Mouse (Mus musculus) forebrain, embryonic 11.5 days (tissue): ENCODE measurements around the gene Fbxl16. TPM values are rescaled to one million over a fixed set of nuclear protein-coding genes. Genes with fewer than 3 reads are reported as not detected.

ENCODE experiments used
- ATAC-seq: fragments of 200-750 bp; cut with Nextera tagmentation; replicated peaks from 2 replicates; pipeline ENCODE4 v1.8.0; 2017; ENCODE audit warnings: moderate TSS enrichment; ENCODE audit not compliant: low FRiP score
- DNase-seq: peaks from one replicate; pipeline ENCODE4 v3.0.0-alpha.2; 2017; ENCODE audit warnings: low spot score
- H3K27ac ChIP-seq: fragments of 300-500 bp; sonication (generic); 2 replicates; pipeline ENCODE4 v1.5.1; 2014; ENCODE audit warnings: low read depth, low read length
- H3K27me3 ChIP-seq: fragments of 300-500 bp; sonication (generic); 2 replicates; pipeline ENCODE4 v1.6.1; 2014; ENCODE audit warnings: mild to moderate bottlenecking, low read length, mixed read lengths; ENCODE audit not compliant: control insufficient read depth, insufficient read depth
- H3K36me3 ChIP-seq: fragments of 300-500 bp; sonication (generic); 2 replicates; pipeline ENCODE4 v1.6.1; 2014; ENCODE audit warnings: mild to moderate bottlenecking, low read length, moderate library complexity, mixed read lengths; ENCODE audit not compliant: control insufficient read depth, insufficient read depth
- H3K4me1 ChIP-seq: fragments of 300-500 bp; sonication (generic); replicated peaks from 2 replicates; pipeline ENCODE4 v1.6.1; 2014; ENCODE audit warnings: low read length, mixed read lengths; ENCODE audit not compliant: control insufficient read depth, insufficient read depth
- H3K4me2 ChIP-seq: fragments of 300-500 bp; sonication (generic); 2 replicates; pipeline ENCODE4 v1.6.1; 2014; ENCODE audit warnings: low read depth, mild to moderate bottlenecking, low read length, moderate library complexity, mixed read lengths; ENCODE audit not compliant: severe bottlenecking
- H3K4me3 ChIP-seq: fragments of 300-500 bp; sonication (generic); 2 replicates; pipeline ENCODE4 v1.5.1; 2014; ENCODE audit warnings: low read depth, low read length
- H3K9ac ChIP-seq: fragments of 300-500 bp; sonication (generic); 2 replicates; pipeline ENCODE4 v1.6.1; 2014; ENCODE audit warnings: low read length
- H3K9me3 ChIP-seq: fragments of 300-500 bp; sonication (generic); 2 replicates; pipeline ENCODE4 v1.6.1; 2016; ENCODE audit warnings: low read length, mixed read lengths; ENCODE audit not compliant: control insufficient read depth
- WGBS: fragments of 180-500 bp; shearing (Covaris S2); extraction: QIAGEN DNeasy Blood & Tissue Kit; methylation state at CpG from one replicate; pipeline ENCODE4 v1.1.7; 2014; 5-methylcytosine and 5-hydroxymethylcytosine counted together
- polyA plus RNA-seq: library from polyadenylated mRNA; unstranded; fragments of >200 nt; fragmentation: Nextera tagmentation; extraction: Ambion mirVana; gene quantifications from 2 replicates; pipeline ENCODE4 v1.2.1, GENCODE M21; 2014

The Fbxl16 gene
- polyA plus RNA-seq, 1 experiment from 2014 or later = 13.6 TPM

DNA sequence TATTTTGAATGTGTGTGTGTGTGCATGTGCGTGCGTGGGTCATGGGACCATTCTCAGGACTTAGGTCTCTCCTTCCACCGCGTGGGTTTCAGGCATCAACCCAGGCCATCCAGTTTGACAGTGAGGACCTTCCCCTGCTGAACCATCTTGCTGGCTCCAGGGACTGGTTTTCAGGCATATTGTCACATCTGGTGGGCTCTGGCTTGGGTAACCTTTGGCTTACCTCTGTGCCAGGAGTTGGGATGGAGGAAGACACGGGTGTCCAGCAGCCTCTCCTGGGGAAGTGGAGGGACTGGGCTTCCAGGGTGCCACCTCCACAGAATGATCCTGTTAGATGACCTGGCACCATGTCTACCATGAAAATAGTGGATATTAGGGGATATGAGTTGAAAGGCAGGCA, 30.9 kb upstream of the Fbxl16 start:
- Histone ChIP-seq H3K9me3 (no peaks in the 10 kb centered on the region), H3K4me2 (no peak overlapping the region), H3K27ac (no peak overlapping the region), H3K4me3 (no peak overlapping the region), H3K4me1 (peaks cover 7% of the 10 kb centered on the region; the same call in 1 of the 2 replicates), H3K27me3 (no peaks in the 10 kb centered on the region), H3K9ac (no peak overlapping the region), H3K36me3 (no peaks in the 10 kb centered on the region)
- ATAC-seq (no peak), DNase-seq (no peak)
- 96% methylated on average over 5 of the region's 5 CpGs for WGBS

DNA sequence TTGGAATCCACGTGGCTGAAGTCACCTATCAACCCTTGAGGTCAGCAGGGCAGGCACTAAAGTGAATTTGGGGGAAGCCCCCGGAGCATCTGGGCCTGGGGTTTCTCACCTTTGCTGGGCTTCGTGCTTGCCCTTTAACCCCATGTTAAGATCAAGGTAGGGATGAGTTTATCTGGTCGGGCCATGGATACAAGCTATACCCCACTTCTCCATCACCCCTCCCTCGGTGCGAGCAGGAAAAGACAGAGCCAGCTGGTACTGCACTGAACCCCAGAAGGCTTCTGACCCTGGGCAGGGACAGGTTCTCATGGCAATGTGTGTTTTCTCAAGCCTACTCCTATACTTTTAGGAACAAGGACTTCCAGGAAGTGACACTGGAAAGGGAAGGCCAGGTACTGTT, 27.5 kb upstream of the Fbxl16 start:
- 80% methylated on average over 6 of the region's 6 CpGs for WGBS
- DNase-seq (no peak), ATAC-seq (no peak)
- no peak overlapping the region for H3K27ac ChIP-seq
- H3K27me3 ChIP-seq = no peaks in the 10 kb centered on the region
- H3K9ac ChIP-seq = no peak overlapping the region
- H3K36me3 ChIP-seq = no peaks in the 10 kb centered on the region
- H3K4me3 ChIP-seq = no peak overlapping the region
- H3K4me1 ChIP-seq = peaks cover 10% of the 10 kb centered on the region
- no peak overlapping the region for H3K4me2 ChIP-seq
- H3K9me3 ChIP-seq = no peaks in the 10 kb centered on the region

DNA sequence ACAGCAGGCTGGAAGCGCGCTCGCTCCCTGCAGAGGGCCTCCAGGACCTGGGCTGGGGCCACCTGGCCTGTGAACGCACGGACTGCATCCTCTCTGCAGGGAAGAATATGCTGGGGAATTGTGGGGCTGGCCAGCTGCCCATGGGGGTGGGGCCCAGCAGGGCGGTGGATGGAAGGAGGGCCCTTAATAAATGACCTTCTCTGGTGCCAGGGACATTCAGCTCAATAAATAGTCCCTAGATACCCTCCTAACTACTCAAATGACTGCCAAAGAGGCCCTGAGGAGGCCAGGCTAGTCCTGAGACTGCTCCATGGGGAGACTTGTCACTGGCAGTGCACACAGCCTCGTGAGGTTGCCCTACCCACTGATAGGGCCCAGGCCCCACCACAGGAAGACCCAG, 25.8 kb upstream of the Fbxl16 start:
- Histone ChIP-seq H3K9me3 (no peaks in the 10 kb centered on the region), H3K9ac (peak overlapping the region; percentile 23; the same call in 1 of the 2 replicates), H3K4me2 (no peak overlapping the region), H3K27ac (no peak overlapping the region), H3K36me3 (no peaks in the 10 kb centered on the region; the same call in none of the 2 replicates), H3K4me3 (no peak overlapping the region; the same call in 1 of the 2 replicates), H3K4me1 (peaks cover 10% of the 10 kb centered on the region), H3K27me3 (no peaks in the 10 kb centered on the region)
- 83% methylated on average over 7 of the region's 7 CpGs for WGBS
- no peak for ATAC-seq
- no peak for DNase-seq

DNA sequence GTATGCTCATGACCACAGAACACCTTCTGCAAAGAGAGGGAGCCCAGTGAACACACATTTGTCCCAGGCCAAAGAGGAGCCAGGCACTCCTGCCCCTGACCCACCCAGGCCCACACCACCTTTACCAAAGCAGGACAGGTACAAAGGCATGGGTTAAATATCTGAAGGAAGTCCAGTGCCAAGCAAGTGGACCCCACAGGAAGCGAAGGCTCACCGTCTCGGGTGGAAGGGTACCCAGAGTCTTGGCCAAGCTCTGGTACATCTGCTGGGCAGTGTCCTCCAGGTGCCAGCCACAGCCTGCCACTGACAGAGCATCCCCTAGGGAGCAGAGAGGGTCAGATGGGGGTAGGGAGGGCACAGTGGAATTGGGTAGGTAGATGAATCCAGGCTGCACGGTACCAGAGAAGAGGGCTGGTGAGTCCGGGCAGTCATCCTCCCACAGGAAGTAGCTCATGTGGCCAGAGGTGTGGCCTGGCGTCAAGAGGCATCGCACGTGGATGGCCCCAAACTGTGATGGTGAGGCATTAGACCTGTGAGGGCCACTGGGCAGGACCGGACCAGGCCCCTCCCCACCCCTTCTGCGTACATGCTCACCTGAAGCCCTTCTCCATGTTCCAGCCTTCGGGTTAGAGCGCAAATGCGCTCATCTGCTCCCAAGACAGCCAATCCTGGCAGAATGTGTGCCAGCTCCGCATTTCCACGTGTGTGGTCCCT, 24.9 kb upstream of the Fbxl16 start:
- no peaks in the 10 kb centered on the region for H3K27me3 ChIP-seq
- peak overlapping the region; percentile 69 for H3K4me3 ChIP-seq
- H3K4me2 ChIP-seq = peak overlapping the region; percentile 71
- 87% methylated on average over 15 of the region's 15 CpGs for WGBS
- no peak for DNase-seq
- no peaks in the 10 kb centered on the region; the same call in none of the 2 replicates for H3K36me3 ChIP-seq
- no peak for ATAC-seq
- H3K9me3 ChIP-seq = no peaks in the 10 kb centered on the region
- no peak overlapping the region for H3K27ac ChIP-seq
- H3K4me1 ChIP-seq = peaks cover 10% of the 10 kb centered on the region
- H3K9ac ChIP-seq = peak overlapping the region; percentile 80

DNA sequence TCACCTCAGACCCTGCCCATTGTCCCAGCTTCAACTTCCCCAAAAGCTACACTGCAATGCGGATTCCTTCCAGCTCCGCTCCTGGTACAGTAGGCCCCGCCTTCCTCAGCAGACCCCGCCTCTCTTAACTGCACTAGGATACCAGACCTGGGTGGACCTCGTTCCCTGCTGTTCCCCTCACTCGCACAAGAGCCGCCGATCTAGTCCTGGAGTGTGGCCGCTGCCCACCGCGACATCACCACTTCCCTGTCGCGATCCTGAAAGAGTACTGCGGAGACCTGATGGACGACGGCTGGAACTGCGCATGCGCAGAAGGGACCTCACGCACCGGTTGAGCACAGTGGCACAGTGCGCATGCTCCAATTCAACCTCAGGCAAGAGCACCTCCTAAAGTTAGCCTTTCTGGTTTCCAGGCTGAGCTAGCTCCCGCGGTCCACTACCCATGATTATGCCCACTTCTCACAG, 23.6 kb upstream of the Fbxl16 start, which contains the start of gene Haghl:
Haghl (minus strand) TSS at position 393 of the 465 bp plus-strand sequence.
- peak within 1 kb of the TSS; percentile 91 for H3K27ac ChIP-seq
- under 1% methylated on average over 23 of the region's 23 CpGs for WGBS
- H3K27me3 ChIP-seq = no peaks in the 10 kb centered on the region
- ATAC-seq = peak; percentile 86
- H3K4me2 ChIP-seq = peak within 1 kb of the TSS; percentile 71
- peaks cover 10% of the 10 kb centered on the region for H3K4me1 ChIP-seq
- peak within 1 kb of the TSS; percentile 80 for H3K9ac ChIP-seq
- peak; percentile 98 for DNase-seq
- peak within 1 kb of the TSS; percentile 69 for H3K4me3 ChIP-seq
- H3K9me3 ChIP-seq = no peaks in the 10 kb centered on the region
- H3K36me3 ChIP-seq = no peaks in the 10 kb centered on the region; the same call in none of the 2 replicates

DNA sequence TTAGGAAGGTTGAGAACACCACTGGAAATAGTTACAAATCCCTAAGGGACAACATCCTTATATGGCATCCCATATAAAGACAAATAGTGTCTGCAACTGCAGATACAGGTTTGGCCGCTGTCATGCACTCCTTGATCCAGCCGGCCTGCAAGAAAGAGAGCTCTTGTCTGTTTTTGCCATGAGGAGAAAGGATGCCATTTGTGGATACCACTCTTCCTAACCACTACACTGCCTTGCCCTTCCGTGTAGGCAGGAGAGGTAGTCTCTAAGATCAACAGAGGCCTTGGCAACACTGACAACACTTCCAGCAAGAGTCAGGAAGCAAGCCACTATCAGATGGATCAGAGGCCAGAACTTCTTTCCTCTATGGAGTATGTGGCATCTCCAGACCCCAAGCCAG, 22.6 kb upstream of the Fbxl16 start, which contains the start of gene Ccdc78:
Ccdc78 (plus strand) TSS at position 301 of the 400 bp plus-strand sequence.
- H3K9ac ChIP-seq = peak within 1 kb of the TSS; percentile 80
- no peaks in the 10 kb centered on the region; the same call in none of the 2 replicates for H3K36me3 ChIP-seq
- H3K4me1 ChIP-seq = peaks cover 16% of the 10 kb centered on the region
- H3K4me2 ChIP-seq = peak within 1 kb of the TSS; percentile 71
- ATAC-seq (no peak), DNase-seq (no peak)
- no peaks in the 10 kb centered on the region for H3K27me3 ChIP-seq
- H3K27ac ChIP-seq = peak within 1 kb of the TSS; percentile 91
- no peaks in the 10 kb centered on the region for H3K9me3 ChIP-seq
- WGBS = 82% methylated on average over 3 of the region's 3 CpGs
- H3K4me3 ChIP-seq = peak within 1 kb of the TSS; percentile 69

DNA sequence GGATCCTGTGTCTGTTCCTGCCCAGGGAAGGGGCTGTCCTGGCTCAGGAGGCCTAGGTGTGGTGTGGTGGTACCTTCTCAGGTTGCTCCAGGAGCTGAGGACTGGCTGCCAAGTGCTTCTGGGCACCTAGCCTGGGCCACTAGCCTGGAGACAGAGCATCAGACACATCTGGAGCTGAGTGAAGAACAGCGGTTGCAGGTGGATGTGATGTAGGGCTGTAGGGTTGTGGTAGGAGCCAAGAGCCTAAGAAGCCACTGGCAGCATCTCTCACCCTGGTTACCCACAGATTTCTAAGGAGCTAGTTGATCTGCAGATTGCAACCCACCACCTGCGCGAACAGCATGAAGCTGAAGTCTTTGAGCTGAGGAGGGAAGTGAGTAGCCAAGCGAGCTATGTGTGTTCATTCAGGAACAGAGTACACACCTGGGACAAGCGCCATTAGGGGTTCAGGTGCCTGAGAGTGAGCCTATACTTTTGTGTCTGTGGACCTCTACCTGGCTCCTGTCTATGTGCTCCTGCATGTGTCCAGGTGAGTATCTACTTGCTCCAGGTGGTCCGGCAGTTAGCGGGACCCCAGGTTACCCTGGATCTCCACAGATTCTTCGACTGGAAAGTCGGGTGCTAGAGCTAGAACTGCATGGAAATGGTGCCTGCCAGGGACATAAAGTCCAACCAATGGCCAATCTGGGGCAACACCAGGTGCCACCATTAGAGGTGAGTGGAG, 21.9 kb upstream of the Fbxl16 start:
- ATAC-seq = no peak
- DNase-seq = no peak
- Histone ChIP-seq H3K4me1 (peaks cover 18% of the 10 kb centered on the region), H3K27ac (no peak overlapping the region), H3K27me3 (no peaks in the 10 kb centered on the region), H3K9ac (no peak overlapping the region), H3K9me3 (no peaks in the 10 kb centered on the region), H3K4me3 (no peak overlapping the region), H3K4me2 (no peak overlapping the region), H3K36me3 (no peaks in the 10 kb centered on the region; the same call in none of the 2 replicates)
- WGBS = 89% methylated on average over 9 of the region's 9 CpGs

DNA sequence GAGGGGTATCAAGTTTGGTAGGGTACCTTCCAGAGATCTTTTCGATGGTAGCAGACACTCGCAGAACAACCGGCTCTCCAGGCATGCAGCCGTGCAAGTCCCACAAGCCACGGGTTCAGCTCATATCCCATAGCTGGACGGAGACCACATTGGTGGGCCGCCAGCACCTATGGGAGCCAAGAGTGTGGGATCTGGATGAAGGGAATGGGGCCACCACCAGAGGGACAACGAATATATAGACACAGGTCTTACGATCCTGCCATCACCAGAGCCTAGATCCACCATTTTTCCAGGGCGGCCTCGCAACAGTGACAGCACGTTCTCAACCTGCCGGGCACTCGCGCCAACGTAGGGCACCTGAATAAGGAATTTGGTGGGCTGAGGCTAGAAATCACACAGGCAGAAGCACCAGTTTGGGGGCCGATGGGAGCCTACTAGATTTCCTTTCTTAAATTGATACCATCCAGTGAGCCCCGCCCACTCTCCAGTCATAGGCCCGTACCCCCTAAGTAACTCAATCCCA, 17.5 kb upstream of the Fbxl16 start:
- ATAC-seq = no peak
- Histone ChIP-seq H3K27ac (peak overlapping the region; percentile 94), H3K36me3 (no peaks in the 10 kb centered on the region; the same call in none of the 2 replicates), H3K4me2 (peak overlapping the region; percentile 93), H3K27me3 (no peaks in the 10 kb centered on the region), H3K9me3 (no peaks in the 10 kb centered on the region), H3K4me3 (peak overlapping the region; percentile 75), H3K4me1 (peaks cover 37% of the 10 kb centered on the region), H3K9ac (peak overlapping the region; percentile 90)
- peak; percentile 56 for DNase-seq
- 30% methylated on average over 19 of the region's 19 CpGs for WGBS
